Mouse (Mus musculus): ENCODE results near the gene Gm20716.

- TF ChIP-seq CTCF (IDR thresholded peaks at IDR 0.05; ENCODE audit: low read depth), result no peak
- TF ChIP-seq EP300 (IDR thresholded peaks at IDR 0.05; ENCODE audit: low read depth), result no peak
Observed at GRCm38 (mm10) chr2:168158911-168159711, 71.1 kb downstream of the Gm20716 start.
